Mouse (Mus musculus) cerebellum, adult 2 months (tissue): Measurements from ENCODE around the gene Lhx1.

ENCODE experiments used
- CTCF ChIP-seq: fragments of 200-500 bp; IDR thresholded peaks from 2 replicates; pipeline ENCODE4 v1.5.1; 2011; ENCODE audit warnings: low read depth, mild to moderate bottlenecking, control low read depth, low read length, moderate library complexity, borderline replicate concordance; ENCODE audit not compliant: insufficient read depth
- POLR2A ChIP-seq: fragments of 200-500 bp; IDR thresholded peaks from 2 replicates; pipeline ENCODE4 v1.6.1; 2011; ENCODE audit warnings: low read length, control low read depth, borderline replicate concordance; ENCODE audit not compliant: insufficient read depth

DNA sequence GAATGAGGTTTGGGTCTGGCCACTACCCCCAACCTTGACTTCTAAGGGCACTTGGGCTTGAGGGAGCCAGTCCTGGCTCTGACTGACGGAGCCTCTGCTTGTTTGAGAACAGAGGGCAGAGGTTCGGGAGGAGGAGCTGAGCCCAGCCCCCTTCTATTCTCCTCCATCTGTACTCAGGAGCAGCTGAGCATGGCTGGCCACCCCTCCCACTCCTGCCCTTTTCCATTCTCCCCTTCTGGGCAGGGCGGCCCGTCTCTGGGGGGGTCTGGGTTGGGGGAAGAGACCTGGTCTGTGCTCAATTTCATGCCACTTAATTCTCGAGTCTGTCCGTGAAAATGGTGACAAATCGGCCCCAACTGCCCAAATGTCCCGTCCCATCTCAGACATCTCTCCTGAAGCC, 49.5 kb upstream of the Lhx1 start:
- no peak for TF ChIP-seq POLR2A
- no peak for TF ChIP-seq CTCF
